Mouse (Mus musculus) embryonic facial prominence, embryonic 14.5 days (tissue): ENCODE measurements at regions not wholly inside any gene's neighbourhood (a gene's known extent, or its start where the extent isn't known, plus 50 kb on each side); places are given as distances from the start of the nearest gene placed in this dataset.
A peak's percentile ranks its signal among the peaks of the same experiment; 100 is the strongest.

Experiments
- ATAC-seq: fragments of 200-750 bp; cut with Nextera tagmentation; 2 replicates; pipeline ENCODE4 v1.8.0; 2017; ENCODE audit warnings: low read depth, moderate number of reproducible peaks, moderate TSS enrichment
- DNase-seq: peaks from one replicate; pipeline ENCODE4 v3.0.0-alpha.2; 2015; ENCODE audit warnings: low spot score
- H3K27ac ChIP-seq: fragments of 300-500 bp; sonication (generic); replicated peaks from 2 replicates; pipeline ENCODE4 v1.5.1; 2014; ENCODE audit warnings: low read depth, mild to moderate bottlenecking, low read length, moderate library complexity
- H3K27me3 ChIP-seq: fragments of 300-500 bp; sonication (generic); replicated peaks from 2 replicates; pipeline ENCODE4 v1.6.1; 2014; ENCODE audit warnings: low read length; ENCODE audit not compliant: control insufficient read depth, insufficient read depth
- H3K36me3 ChIP-seq: fragments of 300-500 bp; sonication (generic); 2 replicates; pipeline ENCODE4 v1.6.1; 2014; ENCODE audit warnings: low read length, mixed read lengths; ENCODE audit not compliant: control insufficient read depth, insufficient read depth
- H3K4me1 ChIP-seq: fragments of 300-500 bp; sonication (generic); 2 replicates; pipeline ENCODE4 v1.6.1; 2014; ENCODE audit warnings: antibody characterized with exemption, low read length; ENCODE audit not compliant: control insufficient read depth, insufficient read depth
- H3K4me2 ChIP-seq: fragments of 300-500 bp; sonication (generic); 2 replicates; pipeline ENCODE4 v1.6.1; 2014; ENCODE audit warnings: low read depth, mild to moderate bottlenecking, low read length, moderate library complexity, mixed read lengths
- H3K4me3 ChIP-seq: fragments of 300-500 bp; sonication (generic); 2 replicates; pipeline ENCODE4 v1.5.1; 2014; ENCODE audit warnings: low read depth, mild to moderate bottlenecking, low read length
- H3K9ac ChIP-seq: fragments of 300-500 bp; sonication (generic); 2 replicates; pipeline ENCODE4 v1.6.1; 2014; ENCODE audit warnings: low read depth, mild to moderate bottlenecking, low read length, moderate library complexity, mixed read lengths
- H3K9me3 ChIP-seq: fragments of 300-500 bp; sonication (generic); 2 replicates; pipeline ENCODE4 v1.6.1; 2016; ENCODE audit warnings: low read length; ENCODE audit not compliant: control insufficient read depth
- WGBS: fragments of 180-500 bp; shearing (Covaris S2); extraction: QIAGEN DNeasy Blood & Tissue Kit; methylation state at CpG from one replicate; pipeline ENCODE4 v1.1.7; 2014; 5-methylcytosine and 5-hydroxymethylcytosine counted together

- DNase-seq (peak; percentile 78), ATAC-seq (peak; percentile 20; the same call in 1 of the 2 replicates)
- Histone ChIP-seq H3K4me3 (no peak overlapping the region), H3K9me3 (peaks cover 3% of the 10 kb centered on the region; the same call in 1 of the 2 replicates), H3K36me3 (no peaks in the 10 kb centered on the region), H3K4me2 (no peak overlapping the region), H3K4me1 (peaks cover 21% of the 10 kb centered on the region; the same call in 1 of the 2 replicates), H3K9ac (no peak overlapping the region), H3K27ac (peak overlapping the region; percentile 52), H3K27me3 (no peaks in the 10 kb centered on the region)
- WGBS, result 63% methylated on average over 6 of the region's 6 CpGs
Observed at GRCm38 (mm10) chr15:36403336-36404119, 604.0 kb downstream of the Zfp706 start.

GRCm38 (mm10) chr15:36402051-36402450, 605.5 kb downstream of the Zfp706 start:
- ATAC-seq (no peak), DNase-seq (no peak)
- Histone ChIP-seq H3K4me3 (no peak overlapping the region), H3K9ac (no peak overlapping the region), H3K4me1 (peaks cover 21% of the 10 kb centered on the region; the same call in 1 of the 2 replicates), H3K9me3 (peaks cover 1% of the 10 kb centered on the region; the same call in 1 of the 2 replicates), H3K27ac (no peak overlapping the region), H3K4me2 (no peak overlapping the region), H3K27me3 (no peaks in the 10 kb centered on the region), H3K36me3 (no peaks in the 10 kb centered on the region)
- 88% methylated on average over 1 of the region's 1 CpGs for WGBS

- ATAC-seq, result no peak
- WGBS, result 63% methylated on average over 9 of the region's 9 CpGs
- no peak overlapping the region for H3K27ac ChIP-seq
- H3K4me2 ChIP-seq, result no peak overlapping the region
- H3K9ac ChIP-seq, result no peak overlapping the region
- no peaks in the 10 kb centered on the region for H3K36me3 ChIP-seq
- DNase-seq, result no peak
- peaks cover 21% of the 10 kb centered on the region; the same call in 1 of the 2 replicates for H3K4me1 ChIP-seq
- H3K4me3 ChIP-seq, result no peak overlapping the region
- no peaks in the 10 kb centered on the region for H3K27me3 ChIP-seq
- H3K9me3 ChIP-seq, result no peaks in the 10 kb centered on the region
Observed at GRCm38 (mm10) chr15:36400311-36400840, 607.2 kb downstream of the Zfp706 start.

- DNase-seq (peak; percentile 75), ATAC-seq (peak; percentile 50)
- no peak overlapping the region for H3K27ac ChIP-seq
- H3K4me1 ChIP-seq, result peaks cover 21% of the 10 kb centered on the region; the same call in 1 of the 2 replicates
- WGBS, result 30% methylated on average over 7 of the region's 7 CpGs
- H3K27me3 ChIP-seq, result no peaks in the 10 kb centered on the region
- no peaks in the 10 kb centered on the region for H3K9me3 ChIP-seq
- H3K4me3 ChIP-seq, result no peak overlapping the region
- H3K36me3 ChIP-seq, result no peaks in the 10 kb centered on the region
- no peak overlapping the region for H3K9ac ChIP-seq
- no peak overlapping the region for H3K4me2 ChIP-seq
Observed at GRCm38 (mm10) chr15:36399355-36400012, 608.1 kb downstream of the Zfp706 start.

GRCm38 (mm10) chr15:36398099-36398982, 609.2 kb downstream of the Zfp706 start:
- ATAC-seq (peak; percentile 31; the same call in 1 of the 2 replicates), DNase-seq (peak; percentile 57)
- H3K27ac ChIP-seq, result no peak overlapping the region
- H3K4me3 ChIP-seq, result no peak overlapping the region
- H3K4me1 ChIP-seq, result peaks cover 18% of the 10 kb centered on the region; the same call in 1 of the 2 replicates
- H3K36me3 ChIP-seq, result no peaks in the 10 kb centered on the region
- H3K27me3 ChIP-seq, result no peaks in the 10 kb centered on the region
- 56% methylated on average over 9 of the region's 9 CpGs for WGBS
- no peak overlapping the region for H3K9ac ChIP-seq
- H3K4me2 ChIP-seq, result no peak overlapping the region
- no peaks in the 10 kb centered on the region for H3K9me3 ChIP-seq

- Histone ChIP-seq H3K9me3 (no peaks in the 10 kb centered on the region), H3K9ac (no peak overlapping the region), H3K4me3 (no peak overlapping the region), H3K36me3 (no peaks in the 10 kb centered on the region), H3K4me1 (peaks cover 15% of the 10 kb centered on the region; the same call in 1 of the 2 replicates), H3K27ac (no peak overlapping the region), H3K27me3 (no peaks in the 10 kb centered on the region), H3K4me2 (no peak overlapping the region)
- ATAC-seq (no peak), DNase-seq (no peak)
- WGBS, result 83% methylated on average over 6 of the region's 6 CpGs
Observed at GRCm38 (mm10) chr15:36396791-36397190, 610.8 kb downstream of the Zfp706 start.

GRCm38 (mm10) chr15:36396245-36396644, 611.3 kb downstream of the Zfp706 start:
- Histone ChIP-seq H3K9me3 (no peaks in the 10 kb centered on the region), H3K9ac (no peak overlapping the region), H3K4me3 (no peak overlapping the region), H3K27me3 (no peaks in the 10 kb centered on the region), H3K4me1 (peaks cover 15% of the 10 kb centered on the region; the same call in 1 of the 2 replicates), H3K36me3 (no peaks in the 10 kb centered on the region), H3K27ac (no peak overlapping the region), H3K4me2 (no peak overlapping the region)
- DNase-seq (no peak), ATAC-seq (no peak)
- 64% methylated on average over 2 of the region's 2 CpGs for WGBS

GRCm38 (mm10) chr15:36395672-36396050, 611.9 kb downstream of the Zfp706 start:
- Histone ChIP-seq H3K9ac (no peak overlapping the region), H3K4me1 (peaks cover 15% of the 10 kb centered on the region; the same call in 1 of the 2 replicates), H3K27me3 (no peaks in the 10 kb centered on the region), H3K27ac (no peak overlapping the region), H3K4me2 (no peak overlapping the region), H3K4me3 (no peak overlapping the region), H3K9me3 (no peaks in the 10 kb centered on the region), H3K36me3 (no peaks in the 10 kb centered on the region)
- 72% methylated on average over 4 of the region's 4 CpGs for WGBS
- DNase-seq (no peak), ATAC-seq (no peak)
